Mouse (Mus musculus) gastrocnemius, postnatal 4 days (tissue): Measurements from ENCODE around the gene Lzts2. TPM values are rescaled to one million over a fixed set of nuclear protein-coding genes. Genes with fewer than 3 reads are reported as not detected.

Experiments used
- DNase-seq, 2 experiments: peaks; one replicate each; pipeline ENCODE4 v3.0.0; 2021 to 2022; ENCODE audit warnings: low spot score in 2 of 2, mixed read lengths in 2 of 2
- long read RNA-seq, 2 experiments: library from polyadenylated mRNA; stranded (forward); transcript quantifications; one replicate each; pipeline ENCODE4 v2.0.0; 2021
- total RNA-seq, 2 experiments: library from RNA; stranded (reverse); gene quantifications; 2 replicates each; pipeline ENCODE4 v1.2.3; 2021

The Lzts2 gene
- total RNA-seq: 10 to 100 TPM; 58.5 to 59.4 TPM
- long read RNA-seq, experiment 1, transcript Lzts2-201 (5 exons, 3,062 nt): minor isoform, 7 of 128 reads
- long read RNA-seq, experiment 1, transcript Lzts2-202 (5 exons, 2,694 nt): major isoform, 75 of 128 reads
- long read RNA-seq, experiment 1, partial matches to known transcripts: 24 of 128 reads
- long read RNA-seq, experiment 1, other reads (novel, unspliced or antisense): 19 of 128 reads
- long read RNA-seq, experiment 2, transcript Lzts2-203 (5 exons, 2,798 nt): minor isoform, 5 of 133 reads
- long read RNA-seq, experiment 2, transcript Lzts2-202 (5 exons, 2,694 nt): major isoform, 82 of 133 reads
- long read RNA-seq, experiment 2, transcript Lzts2-201 (5 exons, 3,062 nt): minor isoform, 7 of 133 reads
- long read RNA-seq, experiment 2, partial matches to known transcripts: 18 of 133 reads
- long read RNA-seq, experiment 2, other reads (novel, unspliced or antisense): 21 of 133 reads

- no peak for DNase-seq
Measured at GRCm38 (mm10) chr19:45014335-45014971, at the start of gene Lzts2. TSS of gene Lzts2 (plus strand) at chr19:45014414.

GRCm38 (mm10) chr19:44965978-44966377 lies 48.2 kb upstream of the Lzts2 start:
- no peak for DNase-seq

DNA sequence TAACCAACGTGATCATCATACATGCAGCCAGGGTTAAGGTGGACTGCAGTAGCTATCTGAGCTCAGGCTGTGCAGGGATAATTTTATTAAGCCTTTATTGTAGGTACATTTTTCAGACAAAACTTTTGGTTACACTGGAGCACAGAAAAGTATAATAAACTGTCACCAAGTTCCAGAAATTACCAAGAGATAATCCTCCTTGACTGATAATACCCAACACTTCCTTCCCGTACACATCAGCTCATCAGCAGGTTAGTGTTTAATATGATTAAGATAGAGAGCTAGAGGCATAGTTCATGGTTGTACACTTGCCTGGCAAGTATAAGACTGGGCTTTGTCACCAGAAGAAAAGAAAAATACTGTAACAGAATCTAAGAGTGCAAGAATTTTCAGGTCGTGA lies 45.9 kb upstream of the Lzts2 start:
- DNase-seq: no peak

- no peak for DNase-seq
Measured at GRCm38 (mm10) chr19:44976636-44977035, 37.6 kb upstream of the Lzts2 start.

GRCm38 (mm10) chr19:44977148-44977547 lies 37.1 kb upstream of the Lzts2 start:
- DNase-seq: no peak

DNA sequence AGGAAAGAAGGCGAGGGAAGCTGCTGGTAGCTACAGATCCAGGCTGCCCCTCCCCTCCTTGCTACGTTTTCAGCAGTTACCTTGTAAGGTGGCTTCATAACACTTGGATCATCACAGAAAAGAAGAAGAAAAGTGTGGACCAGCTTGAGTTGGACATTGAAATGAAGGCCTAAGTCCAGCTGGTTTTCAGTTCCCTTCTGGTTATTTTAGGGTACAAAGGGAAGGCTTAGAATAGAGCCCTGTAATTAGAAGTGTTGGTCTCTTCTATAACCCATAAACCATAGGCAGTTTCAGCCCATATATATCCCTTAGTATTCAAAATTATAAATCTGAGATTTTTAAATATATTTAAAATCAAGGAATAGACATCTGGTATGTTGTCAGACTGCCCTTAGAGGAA lies 33.4 kb upstream of the Lzts2 start:
- no peak for DNase-seq

GRCm38 (mm10) chr19:44982477-44983115 lies 31.6 kb upstream of the Lzts2 start:
- DNase-seq: no peak

DNA sequence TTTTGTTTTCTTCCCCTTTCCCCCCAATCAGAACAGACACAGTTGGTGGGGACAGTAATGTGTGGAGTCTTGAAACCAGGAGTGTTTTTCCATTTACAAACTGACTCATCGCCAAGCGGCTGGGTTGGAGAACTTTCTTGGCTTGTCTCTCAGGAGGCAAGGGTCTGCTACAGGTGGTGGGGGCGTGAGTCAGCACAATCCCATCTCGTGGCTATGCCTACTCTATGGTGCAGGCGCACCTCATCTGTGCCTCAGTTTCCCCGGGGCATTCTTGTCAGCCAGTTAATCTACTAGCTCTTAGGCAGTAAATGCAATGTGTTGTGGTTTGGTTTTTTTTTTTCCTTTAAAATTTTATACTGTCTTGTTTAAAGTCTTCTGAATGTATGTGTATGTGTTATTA lies 30.8 kb upstream of the Lzts2 start:
- no peak for DNase-seq

DNA sequence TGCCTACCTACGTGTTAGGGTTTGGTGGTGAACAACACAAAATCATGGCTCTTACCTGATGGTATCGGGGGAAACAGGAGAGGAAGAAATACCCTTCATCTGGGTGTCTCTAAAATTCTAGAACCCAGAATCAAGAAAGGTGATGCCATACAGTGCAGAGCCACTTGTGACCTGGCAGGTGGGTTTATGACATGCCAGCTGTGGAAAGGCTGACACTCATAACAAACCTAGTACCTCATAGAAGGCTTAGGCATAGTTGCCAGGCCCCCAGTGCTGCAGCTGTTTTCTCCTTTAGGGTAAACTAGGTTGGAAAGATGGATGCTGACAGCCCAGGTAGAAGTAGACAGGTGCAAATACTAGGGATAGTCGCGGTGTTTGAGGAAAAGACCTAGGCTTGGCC lies 29.8 kb upstream of the Lzts2 start:
- no peak for DNase-seq

DNA sequence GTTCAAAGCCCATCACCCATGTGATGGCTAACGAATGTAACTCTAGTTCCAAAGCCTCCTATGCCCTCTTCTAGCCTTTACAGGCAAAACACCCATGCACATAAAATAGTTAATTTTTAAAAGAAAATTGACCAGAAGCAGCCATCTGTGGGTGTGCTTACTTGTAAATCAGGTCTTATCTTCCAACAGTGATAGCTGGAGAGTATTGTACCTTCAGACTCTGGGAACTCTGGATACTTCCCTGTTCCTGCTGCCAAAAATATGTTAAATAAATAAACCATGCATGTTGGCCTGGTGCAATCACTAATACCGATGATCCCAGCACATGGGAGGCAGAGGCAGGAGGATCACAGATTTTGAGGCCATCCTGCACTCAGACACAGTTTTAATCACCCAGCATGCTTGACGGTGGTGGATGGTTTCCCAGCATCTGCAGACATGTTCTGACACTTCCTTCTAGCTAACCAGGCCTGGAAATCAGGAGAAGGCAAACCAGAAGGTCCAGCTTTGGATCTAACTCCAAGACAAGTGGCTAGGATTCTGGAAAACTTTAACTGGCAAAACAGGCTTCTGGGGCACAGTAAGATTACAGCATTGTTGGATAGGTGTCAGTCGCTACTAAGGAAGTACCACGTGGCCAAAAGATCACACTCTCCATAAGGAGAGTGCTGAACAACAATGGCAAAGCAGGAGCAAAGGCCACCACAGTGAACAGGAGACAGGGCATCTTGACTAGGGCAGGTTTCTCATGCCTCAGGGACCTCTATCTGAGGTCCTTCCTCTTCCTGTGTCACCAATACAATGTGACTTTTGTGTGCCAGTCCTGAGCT lies 28.8 kb upstream of the Lzts2 start:
- no peak for DNase-seq

DNA sequence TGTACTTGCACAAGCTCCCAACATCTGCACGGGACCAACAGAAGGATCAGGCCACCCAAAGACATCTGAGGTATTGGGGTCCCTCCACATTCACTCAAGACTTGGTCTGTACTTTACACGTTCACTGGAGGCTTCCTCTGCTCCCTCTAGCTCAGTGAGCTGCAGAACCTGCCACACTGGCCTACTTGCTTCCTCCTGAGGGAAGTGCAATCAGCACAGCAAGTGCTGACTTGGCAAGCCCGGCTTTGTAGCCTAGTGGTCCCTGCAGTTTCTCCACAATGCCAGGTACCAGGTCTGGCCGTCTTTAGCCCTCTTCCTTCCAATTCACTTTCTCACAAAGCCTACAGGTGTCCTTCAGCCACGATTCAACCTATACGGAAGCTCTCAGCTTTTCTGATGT lies 27.2 kb upstream of the Lzts2 start:
- DNase-seq: no peak

GRCm38 (mm10) chr19:44987851-44988250 lies 26.4 kb upstream of the Lzts2 start:
- DNase-seq: no peak

DNA sequence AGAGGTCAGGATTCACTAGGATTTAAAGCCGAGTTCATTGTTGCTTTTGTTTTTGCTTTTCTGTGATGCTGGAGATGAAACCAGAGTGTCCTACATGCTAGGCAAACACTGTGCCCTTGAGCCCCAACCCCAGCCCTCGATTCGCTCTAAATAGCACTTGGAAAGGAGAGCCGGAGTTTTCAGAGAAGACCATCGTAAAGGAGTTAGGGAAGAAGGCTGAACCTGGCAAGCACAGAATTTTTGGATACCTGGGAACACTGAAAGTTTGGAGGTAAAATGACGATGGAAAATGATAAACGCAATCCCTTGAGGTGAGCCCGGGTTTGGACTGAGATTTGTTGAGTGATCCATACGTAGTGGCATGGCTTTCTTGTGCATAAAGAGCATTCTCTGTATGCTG lies 25.9 kb upstream of the Lzts2 start:
- DNase-seq: no peak

- DNase-seq: no peak
Measured at GRCm38 (mm10) chr19:44988831-44989566, 25.2 kb upstream of the Lzts2 start, which contains the start of gene Sema4g. TSS of gene Sema4g (plus strand) at chr19:44989101.

GRCm38 (mm10) chr19:44989567-44990495 lies 24.4 kb upstream of the Lzts2 start:
- DNase-seq: no peak

- DNase-seq: no peak
Measured at GRCm38 (mm10) chr19:44991031-44991430, 23.2 kb upstream of the Lzts2 start.

- DNase-seq: no peak
Measured at GRCm38 (mm10) chr19:44992246-44992645, 22.0 kb upstream of the Lzts2 start.

- DNase-seq: no peak
Measured at GRCm38 (mm10) chr19:44992712-44993111, 21.5 kb upstream of the Lzts2 start.

DNA sequence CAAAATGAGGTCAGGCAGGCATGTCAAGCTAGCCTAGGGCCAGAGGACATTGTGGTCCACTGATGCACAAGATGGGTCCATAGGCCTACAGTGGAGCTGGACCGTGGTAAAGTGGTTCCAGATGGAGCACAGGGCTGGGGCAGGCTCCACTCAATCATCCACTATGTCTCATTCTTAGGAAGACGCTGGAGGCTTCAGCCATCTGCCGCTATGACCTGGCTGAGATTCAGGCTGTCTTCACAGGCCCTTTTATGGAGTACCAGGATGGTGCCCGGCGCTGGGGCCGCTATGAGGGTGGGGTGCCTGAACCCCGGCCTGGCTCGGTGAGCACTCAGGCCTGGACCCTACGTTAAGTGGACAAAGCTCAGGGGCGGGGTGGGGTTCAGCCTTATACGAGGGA lies 16.4 kb upstream of the Lzts2 start:
- DNase-seq: no peak
